Mouse (Mus musculus) ovary, postnatal 14 days (tissue): ENCODE measurements around the gene Srf.
"Not testable (repeated sequence)": the region's sequence is repeated elsewhere in the genome, so short reads cannot be mapped to it uniquely, and the experiment has no call there.

Experiments
- DNase-seq: peaks from one replicate; pipeline ENCODE4 v3.0.0; 2022; ENCODE audit warnings: low spot score

The Srf gene

GRCm38 (mm10) chr17:46555673-46556583 is at the start of gene Srf:
TSS of gene Srf (minus strand) at chr17:46556175.
- DNase-seq, result peak; percentile 90

- no peak for DNase-seq
These were observed 49.2 kb upstream of the Srf start for GRCm38 (mm10) chr17:46605126-46605525.

DNA sequence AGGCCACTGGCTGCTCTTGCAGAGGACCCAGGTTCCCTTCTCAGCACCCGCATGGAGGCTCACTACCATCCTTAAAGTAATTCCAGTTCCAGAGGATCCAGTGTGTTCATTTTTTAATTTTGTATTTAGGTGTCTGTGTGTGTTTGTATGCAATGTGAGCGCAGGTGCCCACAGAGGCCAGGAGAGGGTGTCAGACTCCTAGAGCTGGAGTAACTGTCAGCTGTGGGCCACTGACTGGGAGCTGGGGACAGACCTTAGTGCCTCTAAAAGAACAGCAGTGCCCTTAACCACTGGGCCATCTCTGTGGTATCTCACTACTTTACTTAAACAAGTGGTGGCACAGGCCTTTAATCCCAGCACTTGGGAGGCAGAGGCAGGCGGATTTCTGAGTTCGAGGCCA is 47.3 kb upstream of the Srf start:
- no peak for DNase-seq

- no peak for DNase-seq
These were observed 46.2 kb upstream of the Srf start for GRCm38 (mm10) chr17:46602212-46602611.

GRCm38 (mm10) chr17:46600569-46600968 is 44.6 kb upstream of the Srf start:
- DNase-seq, result no peak

GRCm38 (mm10) chr17:46598963-46599362 is 43.0 kb upstream of the Srf start:
- no peak for DNase-seq

- no peak for DNase-seq
These were observed 42.0 kb upstream of the Srf start for GRCm38 (mm10) chr17:46597956-46598355.

- no peak for DNase-seq
These were observed 39.4 kb upstream of the Srf start for GRCm38 (mm10) chr17:46595336-46595735.

DNA sequence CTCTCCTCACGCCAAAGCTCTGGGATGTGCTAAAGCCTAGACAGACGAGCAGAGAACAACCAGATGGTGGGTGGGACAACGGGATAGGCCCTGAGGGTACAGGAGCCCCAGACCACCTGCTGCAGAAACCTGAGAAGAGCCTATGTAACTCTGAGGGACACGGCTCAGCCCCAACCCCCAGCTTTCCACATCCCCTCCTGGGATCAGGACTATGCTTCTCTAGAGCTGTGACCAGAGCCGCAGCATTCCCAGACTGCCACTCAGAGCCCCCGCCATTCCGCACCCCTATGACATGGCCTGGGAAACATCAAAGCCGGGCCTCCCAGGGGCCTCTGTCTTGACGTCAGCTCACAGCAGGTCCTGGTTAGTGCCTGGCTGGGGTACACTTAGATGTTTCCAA is 38.6 kb upstream of the Srf start:
- no peak for DNase-seq

DNA sequence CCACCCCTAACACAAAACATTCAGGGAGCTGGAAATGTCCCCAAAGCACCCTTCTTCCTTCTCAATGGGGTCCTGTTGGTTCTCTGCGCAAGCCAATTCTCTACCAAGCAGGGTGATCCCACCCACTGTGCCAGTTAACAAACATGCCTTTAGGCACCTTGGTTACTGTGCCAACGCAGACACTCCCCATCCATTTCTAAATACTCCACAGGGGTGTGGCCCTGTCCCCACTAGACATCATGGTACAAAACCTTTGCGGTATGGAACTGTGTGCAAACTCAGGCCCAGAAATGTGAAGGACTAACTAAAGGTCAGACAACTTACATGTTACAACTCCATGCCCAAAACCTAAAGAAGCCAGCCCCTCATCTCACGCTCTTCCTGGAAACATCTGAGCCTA is 37.1 kb upstream of the Srf start:
- no peak for DNase-seq

GRCm38 (mm10) chr17:46591406-46591805 is 35.4 kb upstream of the Srf start:
- DNase-seq, result no peak

GRCm38 (mm10) chr17:46590439-46590838 is 34.5 kb upstream of the Srf start:
- DNase-seq, result no peak

- no peak for DNase-seq
These were observed 33.8 kb upstream of the Srf start for GRCm38 (mm10) chr17:46589635-46590314.

DNA sequence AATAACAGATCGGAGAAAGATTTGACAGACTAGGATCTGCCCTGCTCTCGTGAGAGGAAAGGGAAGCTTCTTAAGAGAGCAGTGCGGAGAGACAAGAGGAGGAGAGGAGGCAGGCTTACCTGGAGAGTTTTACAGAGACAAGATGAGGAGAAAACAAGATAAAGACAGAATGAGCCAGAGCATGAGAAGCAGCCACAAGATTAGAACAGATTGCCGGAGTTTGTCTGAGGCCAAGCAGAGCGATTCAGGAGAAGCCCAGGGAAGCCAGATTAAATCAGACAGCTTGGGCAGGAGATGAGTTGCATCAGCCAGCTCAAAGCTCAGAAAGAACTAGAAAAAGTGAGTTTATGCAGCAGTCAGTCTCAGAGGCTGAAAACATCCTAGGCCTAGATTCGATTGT is 32.9 kb upstream of the Srf start:
- DNase-seq, result no peak

DNA sequence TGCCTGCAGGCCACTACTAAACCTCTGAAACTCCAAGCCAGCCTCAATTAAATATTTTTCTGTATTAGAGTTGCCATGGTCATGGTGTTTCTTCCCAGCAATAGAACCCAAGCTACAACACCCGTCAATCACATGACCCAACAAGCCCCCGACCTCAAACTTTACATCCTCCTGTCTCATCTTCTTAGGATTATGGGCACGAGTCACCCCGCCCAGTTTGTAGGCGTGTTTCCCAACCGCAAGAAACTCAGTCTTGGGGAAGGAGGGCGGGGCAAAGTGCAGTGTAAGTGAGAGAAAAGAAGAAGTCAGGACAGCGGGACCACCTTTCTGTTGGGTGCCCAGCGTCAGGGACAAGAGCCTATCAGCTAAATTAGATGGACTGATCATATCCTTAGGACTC is 32.2 kb upstream of the Srf start:
- DNase-seq, result no peak

DNA sequence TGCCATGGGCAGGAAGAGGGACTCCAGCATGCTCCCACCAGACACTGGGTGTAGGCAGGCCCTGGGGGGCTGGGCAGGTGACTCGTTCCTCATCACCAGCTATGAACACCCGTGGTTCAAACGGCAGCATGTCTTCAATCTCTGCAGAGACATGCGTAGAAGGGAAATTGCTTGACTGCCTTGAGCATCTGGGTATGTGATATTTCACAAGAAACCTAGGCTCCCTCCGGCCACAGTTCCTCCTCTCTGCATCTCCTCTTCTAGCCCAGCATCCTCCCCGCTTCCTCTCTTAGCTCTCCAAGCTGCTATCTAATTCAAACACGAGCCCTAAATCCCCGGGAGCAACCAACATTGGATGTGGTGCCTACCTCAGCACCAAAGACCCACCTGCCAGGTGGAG is 30.4 kb upstream of the Srf start:
- DNase-seq, result no peak

DNA sequence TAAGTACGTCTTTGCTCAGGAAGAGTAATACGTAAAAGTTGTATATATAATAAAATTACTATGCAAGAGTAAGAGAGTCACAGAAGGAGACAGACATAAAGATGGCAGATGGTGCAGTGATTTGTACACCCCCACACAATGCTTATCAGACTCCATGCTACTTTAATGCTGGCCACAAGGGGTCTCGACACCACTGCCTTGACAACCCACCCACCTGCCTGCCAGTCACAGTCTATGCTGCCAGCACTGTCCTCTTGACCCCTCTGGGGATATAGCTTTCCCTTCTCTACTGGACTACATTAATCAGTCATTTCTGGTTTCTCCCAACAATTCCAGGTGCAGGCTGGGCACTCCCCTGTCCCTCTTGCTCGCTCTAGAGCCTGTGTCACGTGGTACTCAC is 22.7 kb upstream of the Srf start:
- no peak for DNase-seq

- no peak for DNase-seq
These were observed 20.1 kb upstream of the Srf start for GRCm38 (mm10) chr17:46576070-46576469.

GRCm38 (mm10) chr17:46574535-46574934 is 18.6 kb upstream of the Srf start:
- DNase-seq, result no peak

DNA sequence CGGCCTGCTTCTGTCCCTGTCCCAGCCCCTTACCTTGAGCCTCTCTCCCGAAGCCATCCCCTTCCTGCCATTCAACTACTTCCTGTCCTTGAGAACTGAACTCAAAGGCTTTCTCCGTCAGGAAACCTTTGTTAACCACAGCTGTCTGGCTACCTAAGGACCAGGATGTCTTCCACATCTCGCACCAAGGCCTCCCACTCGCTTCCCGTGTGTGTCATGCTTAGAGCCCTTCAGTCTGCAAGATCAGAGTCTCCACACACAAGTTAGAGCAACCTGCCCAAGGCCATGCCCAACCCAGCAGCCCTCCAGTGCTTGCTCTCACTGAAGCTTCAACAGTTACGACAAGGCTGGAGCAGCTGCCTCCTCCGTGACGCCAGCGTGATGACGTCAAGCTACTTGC is 15.0 kb upstream of the Srf start:
- DNase-seq, result no peak

GRCm38 (mm10) chr17:46559146-46559545 is 3.2 kb upstream of the Srf start:
- DNase-seq, result no peak

GRCm38 (mm10) chr17:46558151-46558550 is 2.2 kb upstream of the Srf start:
- DNase-seq, result no peak

- DNase-seq, result not testable (repeated sequence)
These were observed 1.3 kb upstream of the Srf start for GRCm38 (mm10) chr17:46557321-46557720.

DNA sequence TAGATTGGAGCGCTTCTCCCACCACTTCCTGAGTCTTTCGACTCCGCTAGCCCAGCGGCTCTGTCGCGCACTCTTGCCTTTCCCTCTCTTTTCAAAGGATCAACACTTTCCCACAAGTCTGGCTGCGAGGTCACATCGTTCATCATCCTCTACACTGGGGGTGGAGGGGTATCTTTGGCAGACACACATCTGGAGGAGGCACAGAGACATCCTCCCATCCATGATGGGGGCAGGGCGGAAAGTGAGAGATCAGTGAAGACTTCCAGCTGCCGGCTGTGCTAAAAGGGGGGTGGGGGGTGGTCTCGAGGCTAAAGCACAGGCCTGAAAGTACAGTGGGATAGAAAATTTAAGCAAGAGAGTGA is 590 bp upstream of the Srf start:
- no peak for DNase-seq
